In genomic region chr5:21792166-21792565, GRCm38 (mm10) we compare ENCODE assay signal across 18 mouse cellular contexts.
"Had no signal": no experiment of that assay in that cellular context is flagged by ENCODE, and none has a peak within 500 bp of the region (broad histone marks: within the 10 kb centered on the region; RNA-seq: fewer than 3 reads in every experiment).

No protein-coding gene starts in this region.

- ATAC-seq: midbrain, embryonic 16.5 days had no signal

- H3K4me2 ChIP-seq: lung, embryonic 14.5 days; midbrain, embryonic 12.5 days; neural tube, embryonic 13.5 days; neural tube, embryonic 15.5 days had no signal

- H3K4me3 ChIP-seq: midbrain, embryonic 12.5 days; myocyte; neural tube, embryonic 13.5 days; neural tube, embryonic 15.5 days had no signal

- H3K27ac ChIP-seq: midbrain, embryonic 12.5 days; neural tube, embryonic 13.5 days; neural tube, embryonic 15.5 days had no signal

- H3K9me3 ChIP-seq: midbrain, embryonic 12.5 days; neural tube, embryonic 13.5 days; neural tube, embryonic 15.5 days had no signal

- H3K27me3 ChIP-seq: midbrain, embryonic 12.5 days; neural tube, embryonic 13.5 days; neural tube, embryonic 15.5 days had no signal

- H3K9ac ChIP-seq: lung, embryonic 14.5 days; midbrain, embryonic 12.5 days; neural tube, embryonic 13.5 days; neural tube, embryonic 15.5 days had no signal

- DNase-seq: lung, adult 18-20 months; lung, embryonic 14.5 days; lung, postnatal 10 days; lung, postnatal 4 days; midbrain, embryonic 14.5 days; retina, postnatal 1 day; right cerebral cortex, adult 18-20 months; right cerebral cortex, postnatal 25 days; right cerebral cortex, postnatal 4 days; spleen, adult 18-20 months; thymus, adult 18-20 months; thymus, postnatal 14 days; thymus, postnatal 36 days had no signal
